Mouse (Mus musculus) MEL (cell line): ENCODE data around the gene Nfat5. TPM values are rescaled to one million over a fixed set of nuclear protein-coding genes. Genes with fewer than 3 reads are reported as not detected.

Experiments used
- DNase-seq: peaks from one replicate; pipeline ENCODE4 v3.0.0; 2011; ENCODE audit warnings: low read depth, low spot score
- H3K27ac ChIP-seq: 2 replicates; pipeline ENCODE4 v1.5.1; 2012; ENCODE audit warnings: low read depth, mild to moderate bottlenecking, control low read depth, low read length, moderate library complexity; ENCODE audit not compliant: control insufficient read depth
- H3K27me3 ChIP-seq, 2 experiments: fragments of 150-350 bp in 1 of 2; sonication (generic) in 1 of 2; 2 replicates each; pipeline ENCODE4 v1.6.1; 2012; ENCODE audit warnings: low read length in 2 of 2, mild to moderate bottlenecking in 2 of 2, improper control_type of control experiment in 1 of 2, moderate library complexity in 1 of 2; ENCODE audit not compliant: insufficient read depth in 2 of 2, control insufficient read depth in 1 of 2
- H3K36me3 ChIP-seq, 2 experiments: 2 replicates each; pipeline ENCODE4 v1.6.1; 2012 to 2014; ENCODE audit warnings: low read length in 2 of 2, improper control_type of control experiment in 1 of 2, inconsistent platforms in 1 of 2, mild to moderate bottlenecking in 1 of 2; ENCODE audit not compliant: insufficient read depth in 2 of 2, control insufficient read depth in 1 of 2
- H3K4me1 ChIP-seq, 2 experiments: fragments of 150-350 bp in 1 of 2; sonication (generic) in 1 of 2; 2 replicates each; pipeline ENCODE4 v1.6.1; 2012; ENCODE audit warnings: low read length in 2 of 2, improper control_type of control experiment in 1 of 2, mild to moderate bottlenecking in 1 of 2; ENCODE audit not compliant: insufficient read depth in 2 of 2, control insufficient read depth in 1 of 2
- H3K4me3 ChIP-seq, 2 experiments: fragments of 150-350 bp in 1 of 2; sonication (generic) in 1 of 2; 2 replicates each; pipeline ENCODE4 v1.5.1; 2012; ENCODE audit warnings: low read depth in 2 of 2, low read length in 2 of 2, mild to moderate bottlenecking in 2 of 2, moderate library complexity in 2 of 2, control low read depth in 1 of 2, improper control_type of control experiment in 1 of 2; ENCODE audit not compliant: control insufficient read depth in 1 of 2, insufficient read depth in 1 of 2
- H3K79me2 ChIP-seq: 2 replicates; pipeline ENCODE4 v1.6.1; 2012; ENCODE audit warnings: mild to moderate bottlenecking, low read length, moderate library complexity; ENCODE audit not compliant: control insufficient read depth, poor library complexity, insufficient read depth
- H3K9ac ChIP-seq: 2 replicates; pipeline ENCODE4 v1.6.1; 2012; ENCODE audit warnings: low read depth, mild to moderate bottlenecking, control low read depth, low read length, moderate library complexity; ENCODE audit not compliant: control insufficient read depth, poor library complexity, severe bottlenecking
- H3K9me3 ChIP-seq: fragments of 150-350 bp; sonication (generic); replicated peaks from 2 replicates; pipeline ENCODE4 v1.6.1; 2012; ENCODE audit warnings: mild to moderate bottlenecking, low read length, improper control_type of control experiment, moderate library complexity; ENCODE audit not compliant: insufficient read depth
- CHD1 ChIP-seq: IDR thresholded peaks from 2 replicates; pipeline ENCODE4 v1.6.1; 2012; ENCODE audit warnings: low read depth, mild to moderate bottlenecking, inconsistent platforms, low read length, improper control_type of control experiment
- CTCF ChIP-seq, 3 experiments: IDR thresholded peaks in 2 of 3; conservative IDR thresholded peaks in 1 of 3; 2 replicates each; pipeline ENCODE4 v1.5.1; 2011 to 2012; ENCODE audit warnings: low read length in 3 of 3, low read depth in 2 of 3, mild to moderate bottlenecking in 2 of 3, improper control_type of control experiment in 1 of 3, inconsistent platforms in 1 of 3, mixed read lengths in 1 of 3, moderate library complexity in 1 of 3; ENCODE audit not compliant: control insufficient read depth in 1 of 3, insufficient read depth in 1 of 3, poor library complexity in 1 of 3, severe bottlenecking in 1 of 3
- ELF1 ChIP-seq: IDR thresholded peaks from 2 replicates; pipeline ENCODE4 v1.6.1; 2014; ENCODE audit warnings: low read depth, mild to moderate bottlenecking, inconsistent platforms, low read length, improper control_type of control experiment, moderate library complexity
- EP300 ChIP-seq, 2 experiments: IDR thresholded peaks; 2 replicates each; pipeline ENCODE4 v1.6.1; 2011; ENCODE audit warnings: improper control_type of control experiment in 2 of 2, low read length in 2 of 2, low read depth in 1 of 2, mild to moderate bottlenecking in 1 of 2
- GATA1 ChIP-seq: IDR thresholded peaks from 2 replicates; pipeline ENCODE4 v1.6.1; 2011; ENCODE audit warnings: low read depth, low read length, improper control_type of control experiment
- HCFC1 ChIP-seq: IDR thresholded peaks from 2 replicates; pipeline ENCODE4 v1.6.1; 2012; ENCODE audit warnings: low read depth, mild to moderate bottlenecking, inconsistent platforms, low read length, improper control_type of control experiment, moderate library complexity
- MEF2A ChIP-seq: IDR thresholded peaks from 2 replicates; pipeline ENCODE4 v1.6.1; 2014; ENCODE audit warnings: low read depth, mild to moderate bottlenecking, inconsistent platforms, low read length, improper control_type of control experiment; ENCODE audit not compliant: poor library complexity, insufficient replicate concordance, severe bottlenecking; ENCODE audit errors: extremely low read depth
- POLR2AphosphoS2 ChIP-seq: IDR thresholded peaks from 2 replicates; pipeline ENCODE4 v1.6.1; 2011; ENCODE audit warnings: low read length, improper control_type of control experiment
- RAD21 ChIP-seq: IDR thresholded peaks from 2 replicates; pipeline ENCODE4 v1.6.1; 2011; ENCODE audit warnings: mild to moderate bottlenecking, low read depth, low read length, improper control_type of control experiment
- SIN3A ChIP-seq: IDR thresholded peaks from 2 replicates; pipeline ENCODE4 v1.6.1; 2012; ENCODE audit warnings: low read length, improper control_type of control experiment, inconsistent platforms
- TAL1 ChIP-seq: IDR thresholded peaks from 2 replicates; pipeline ENCODE4 v1.6.1; 2012; ENCODE audit warnings: mild to moderate bottlenecking, inconsistent platforms, low read length, moderate library complexity, mixed read lengths
- TBP ChIP-seq: IDR thresholded peaks from 2 replicates; pipeline ENCODE4 v1.8.0; 2011; ENCODE audit warnings: low read depth, low read length, improper control_type of control experiment
- USF2 ChIP-seq, 2 experiments: IDR thresholded peaks; 2 replicates each; pipeline ENCODE4 v1.6.1; 2011 to 2012; ENCODE audit warnings: improper control_type of control experiment in 2 of 2, low read length in 2 of 2, borderline replicate concordance in 1 of 2, inconsistent platforms in 1 of 2, low read depth in 1 of 2, mild to moderate bottlenecking in 1 of 2; ENCODE audit not compliant: insufficient read depth in 1 of 2
- ZC3H11A ChIP-seq: IDR thresholded peaks from 2 replicates; pipeline ENCODE4 v1.6.1; 2012; ENCODE audit warnings: low read depth, mild to moderate bottlenecking, inconsistent platforms, low read length, improper control_type of control experiment
- ZNF384 ChIP-seq: IDR thresholded peaks from 2 replicates; pipeline ENCODE4 v1.6.1; 2012; ENCODE audit warnings: low read depth, mild to moderate bottlenecking, inconsistent platforms, low read length, improper control_type of control experiment
- polyA plus RNA-seq, 2 experiments: library from polyadenylated mRNA; stranded (reverse) in 1 of 2; unstranded in 1 of 2; fragments of >175 nt in 1 of 2; fragments of >200 nt in 1 of 2; gene quantifications; 2 replicates each; pipeline versions ENCODE4 v1.2.1 to v1.2.4; 2012; ENCODE audit warnings: low replicate concordance in 2 of 2, low read depth in 1 of 2; ENCODE audit not compliant: insufficient read length in 2 of 2, insufficient read depth in 1 of 2, missing spikeins in 1 of 2
- total RNA-seq: library from RNA; depleted of rRNA; stranded (reverse); fragments of 300-350 nt; gene quantifications from 2 replicates; pipeline ENCODE4 v1.2.3, GENCODE M21; 2012

Gene Nfat5
- total and polyA plus RNA-seq, 3 experiments, result 4.2 to 11.3 TPM; not detected in 1

GRCm38 (mm10) chr8:107384651-107385050 lies 91.4 kb downstream of the Nfat5 start:
- TF ChIP-seq ZC3H11A (no peak), ELF1 (no peak), ZNF384 (no peak), HCFC1 (no peak), MEF2A (no peak), SIN3A (no peak), POLR2AphosphoS2 (no peak)
- Histone ChIP-seq H3K36me3 (peaks cover 0 to 7% of the 10 kb centered on the region in 2 experiments; a peak in 2 of 4 replicates), H3K4me3 (no peak overlapping the region), H3K27ac (no peak overlapping the region), H3K27me3 (no peaks in the 10 kb centered on the region), H3K9ac (no peak overlapping the region), H3K79me2 (no peaks in the 10 kb centered on the region), H3K9me3 (no peaks in the 10 kb centered on the region), H3K4me1 (peaks cover 3 to 4% of the 10 kb centered on the region in 2 experiments; a peak in 3 of 4 replicates)
- DNase-seq, result no peak

- H3K9ac ChIP-seq, result no peak overlapping the region
- no peak overlapping the region for H3K27ac ChIP-seq
- H3K79me2 ChIP-seq, result no peaks in the 10 kb centered on the region
- H3K4me1 ChIP-seq, result peaks cover 3 to 4% of the 10 kb centered on the region in 2 experiments; a peak in 3 of 4 replicates
- DNase-seq, result no peak
- no peak overlapping the region for H3K4me3 ChIP-seq
- H3K9me3 ChIP-seq, result no peaks in the 10 kb centered on the region
- H3K36me3 ChIP-seq, result peaks cover 0 to 7% of the 10 kb centered on the region in 2 experiments; a peak in 2 of 4 replicates
- TF ChIP-seq CHD1 (no peak), TBP (no peak), GATA1 (no peak), ELF1 (no peak), ZC3H11A (no peak), SIN3A (no peak), EP300 (IDR thresholded peaks at IDR 0.05; ENCODE audit: low read depth in 1 of 2, low read length in 2 of 2) (no peak), TAL1 (no peak), CTCF (IDR thresholded peaks at IDR 0.05 in 2 of 3, conservative IDR thresholded peaks at IDR 0.05 in 1 of 3; ENCODE audit: control insufficient read depth in 1 of 3, insufficient read depth in 1 of 3, low read depth in 2 of 3, low read length in 3 of 3, poor library complexity in 1 of 3, severe bottlenecking in 1 of 3) (no peak), USF2 (IDR thresholded peaks at IDR 0.05; ENCODE audit: borderline replicate concordance in 1 of 2, insufficient read depth in 1 of 2, low read depth in 1 of 2, low read length in 2 of 2) (no peak), RAD21 (no peak)
- H3K27me3 ChIP-seq, result no peaks in the 10 kb centered on the region
These were observed 91.8 kb downstream of the Nfat5 start for GRCm38 (mm10) chr8:107385063-107385462.
